Mouse (Mus musculus) intestine, postnatal 0 days (tissue): ENCODE data around the gene Ushbp1. TPM values are rescaled to one million over a fixed set of nuclear protein-coding genes. Genes with fewer than 3 reads are reported as not detected.

Source experiments
- ATAC-seq: fragments of 200-750 bp; cut with Nextera tagmentation; 2 replicates; pipeline ENCODE4 v1.8.0; 2017; ENCODE audit warnings: mild to moderate bottlenecking, moderate TSS enrichment, moderate library complexity
- H3K27ac ChIP-seq: fragments of 300-500 bp; sonication (generic); 2 replicates; pipeline ENCODE4 v1.5.1; 2014; ENCODE audit warnings: mild to moderate bottlenecking, low read depth, low read length, moderate library complexity
- H3K27me3 ChIP-seq: fragments of 300-500 bp; sonication (generic); replicated peaks from 2 replicates; pipeline ENCODE4 v1.6.1; 2014; ENCODE audit warnings: low read length, mixed read lengths; ENCODE audit not compliant: control insufficient read depth, insufficient read depth
- H3K36me3 ChIP-seq: fragments of 300-500 bp; sonication (generic); 2 replicates; pipeline ENCODE4 v1.6.1; 2014; ENCODE audit warnings: mild to moderate bottlenecking, moderate library complexity; ENCODE audit not compliant: control insufficient read depth, insufficient read depth
- H3K4me1 ChIP-seq: fragments of 300-500 bp; sonication (generic); replicated peaks from 2 replicates; pipeline ENCODE4 v1.6.1; 2014; ENCODE audit warnings: antibody characterized with exemption, low read length, mixed read lengths; ENCODE audit not compliant: control insufficient read depth, insufficient read depth
- H3K4me2 ChIP-seq: fragments of 300-500 bp; sonication (generic); replicated peaks from 2 replicates; pipeline ENCODE4 v1.6.1; 2014; ENCODE audit warnings: low read depth, mild to moderate bottlenecking, moderate library complexity
- H3K4me3 ChIP-seq: fragments of 300-500 bp; sonication (generic); 2 replicates; pipeline ENCODE4 v1.5.1; 2014; ENCODE audit warnings: low read depth, low read length
- H3K9ac ChIP-seq: fragments of 300-500 bp; sonication (generic); 2 replicates; pipeline ENCODE4 v1.6.1; 2014; ENCODE audit warnings: mild to moderate bottlenecking, low read depth, low read length
- H3K9me3 ChIP-seq: fragments of 300-500 bp; sonication (generic); 2 replicates; pipeline ENCODE4 v1.6.1; 2016; ENCODE audit warnings: mixed run types; ENCODE audit not compliant: control insufficient read depth
- CTCF ChIP-seq: sonication (generic); IDR thresholded peaks from 2 replicates; pipeline ENCODE4 v1.5.1; 2016; ENCODE audit warnings: low read depth, mild to moderate bottlenecking, control low read depth, antibody characterized with exemption, moderate library complexity
- WGBS: fragments of 180-500 bp; shearing (Covaris S2); extraction: QIAGEN DNeasy Blood & Tissue Kit; methylation state at CpG from one replicate; pipeline ENCODE4 v1.1.7; 2014; 5-methylcytosine and 5-hydroxymethylcytosine counted together
- polyA plus RNA-seq: library from polyadenylated mRNA; unstranded; fragments of >200 nt; fragmentation: Nextera tagmentation; extraction: Ambion mirVana; gene quantifications from 2 replicates; pipeline ENCODE4 v1.2.1, GENCODE M21; 2015

Gene Ushbp1
- polyA plus RNA-seq, 1 experiment from 2014 or later, result 4.1 TPM

DNA sequence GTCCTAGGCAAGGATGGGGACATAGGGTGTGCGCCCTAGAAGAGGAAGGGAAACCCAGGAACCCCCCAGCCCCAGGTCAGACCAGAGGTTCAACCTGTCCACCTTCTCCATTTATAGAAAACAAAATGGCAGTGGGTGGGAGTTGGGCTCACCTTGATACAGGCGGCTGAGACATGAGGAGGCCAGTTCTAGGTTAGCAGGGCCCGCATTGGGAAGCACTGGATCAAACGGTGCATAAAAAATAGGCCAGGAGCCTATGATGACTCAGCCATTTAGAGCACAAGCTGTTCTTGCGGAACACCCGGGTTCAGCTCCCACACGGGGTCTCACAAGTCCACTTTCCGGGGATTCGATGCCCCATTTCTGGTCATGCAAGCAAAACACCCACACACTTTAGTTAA is 9.3 kb upstream of the Ushbp1 start:
- H3K4me1 ChIP-seq, result 0 out of 2 replicates have a peak, but pooled peaks cover 4% of the 10 kb centered on the region
- H3K9me3 ChIP-seq, result no peaks in the 10 kb centered on the region
- 88% methylated on average over 9 of the region's 9 CpGs for WGBS
- ATAC-seq, result no peak
- H3K4me2 ChIP-seq, result peak overlapping the region; percentile 98
- peaks cover 13% of the 10 kb centered on the region; the same call in 1 of the 2 replicates for H3K36me3 ChIP-seq
- H3K9ac ChIP-seq, result no peak overlapping the region
- no peak overlapping the region for H3K27ac ChIP-seq
- no peaks in the 10 kb centered on the region for H3K27me3 ChIP-seq
- no peak overlapping the region for H3K4me3 ChIP-seq
- TF ChIP-seq CTCF, result no peak

DNA sequence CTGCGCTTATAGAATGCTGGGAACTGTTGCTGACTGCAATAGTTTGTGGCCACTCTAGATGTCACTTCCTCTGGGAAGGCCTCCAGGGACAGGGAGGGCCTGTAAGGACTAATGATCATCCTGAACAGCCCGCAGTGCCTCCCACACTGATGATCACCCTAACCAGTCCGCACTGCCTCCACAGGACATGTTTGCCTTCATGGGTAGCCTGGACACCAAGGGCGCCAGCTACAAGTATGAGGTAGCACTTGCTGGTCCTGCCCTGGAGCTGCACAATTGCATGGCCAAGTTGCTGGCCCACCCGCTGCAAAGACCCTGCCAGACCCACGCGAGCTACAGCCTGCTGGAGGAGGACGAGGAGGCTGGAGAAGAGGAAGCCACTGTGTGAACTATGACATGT is 8.4 kb upstream of the Ushbp1 start:
- H3K27ac ChIP-seq, result no peak overlapping the region
- H3K27me3 ChIP-seq, result no peaks in the 10 kb centered on the region
- peaks cover 17% of the 10 kb centered on the region for H3K36me3 ChIP-seq
- H3K9ac ChIP-seq, result no peak overlapping the region
- no peak overlapping the region for H3K4me2 ChIP-seq
- no peak for TF ChIP-seq CTCF
- no peak for ATAC-seq
- H3K9me3 ChIP-seq, result no peaks in the 10 kb centered on the region
- no peak overlapping the region for H3K4me3 ChIP-seq
- 0 out of 2 replicates have a peak, but pooled peaks cover 4% of the 10 kb centered on the region for H3K4me1 ChIP-seq
- 86% methylated on average over 8 of the region's 8 CpGs for WGBS

DNA sequence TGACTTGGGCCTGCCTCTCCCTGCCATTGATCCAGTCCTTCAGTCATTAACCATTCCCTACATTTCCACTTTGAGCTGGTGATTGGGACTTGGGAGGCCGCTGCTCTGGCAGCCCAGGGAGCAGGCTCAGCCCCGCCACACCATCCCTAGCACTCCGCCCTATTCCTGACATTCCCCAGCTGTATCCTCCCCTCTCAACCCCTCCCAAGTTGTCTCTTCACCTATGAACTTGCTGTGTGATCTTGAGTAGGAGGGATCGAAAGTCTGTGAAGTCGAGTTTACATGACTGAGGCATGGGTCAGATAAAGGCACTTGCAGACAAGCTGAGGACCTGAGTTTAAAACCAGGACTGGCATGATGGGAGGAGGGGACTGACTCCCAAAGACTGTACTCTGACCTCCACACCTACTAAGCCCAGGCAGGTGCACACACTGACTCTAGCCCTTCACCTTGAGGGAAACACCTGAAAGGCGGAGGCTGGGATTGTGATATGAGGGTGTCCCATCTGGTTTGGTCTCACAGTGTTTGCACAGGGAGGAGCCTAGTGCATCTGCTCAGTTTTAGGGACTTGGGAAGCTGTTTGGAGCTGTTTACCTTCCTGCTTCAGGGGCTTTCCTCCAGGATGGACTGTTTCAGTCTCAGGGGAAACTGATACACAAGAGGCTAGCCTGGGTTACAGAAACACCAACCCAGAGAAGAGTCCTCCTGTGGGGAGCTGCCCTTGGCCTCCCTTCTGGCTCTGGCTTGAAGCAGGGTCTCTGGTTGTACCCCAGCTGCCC is 7.7 kb upstream of the Ushbp1 start:
- no peak overlapping the region for H3K4me2 ChIP-seq
- H3K27me3 ChIP-seq, result no peaks in the 10 kb centered on the region
- TF ChIP-seq CTCF, result no peak
- H3K4me3 ChIP-seq, result no peak overlapping the region
- H3K4me1 ChIP-seq, result 0 out of 2 replicates have a peak, but pooled peaks cover 4% of the 10 kb centered on the region
- H3K27ac ChIP-seq, result peak overlapping the region; percentile 35; the same call in 1 of the 2 replicates
- WGBS, result 28% methylated on average over 6 of the region's 6 CpGs
- H3K9me3 ChIP-seq, result no peaks in the 10 kb centered on the region
- ATAC-seq, result peak; percentile 68
- H3K36me3 ChIP-seq, result peaks cover 18% of the 10 kb centered on the region
- H3K9ac ChIP-seq, result no peak overlapping the region

DNA sequence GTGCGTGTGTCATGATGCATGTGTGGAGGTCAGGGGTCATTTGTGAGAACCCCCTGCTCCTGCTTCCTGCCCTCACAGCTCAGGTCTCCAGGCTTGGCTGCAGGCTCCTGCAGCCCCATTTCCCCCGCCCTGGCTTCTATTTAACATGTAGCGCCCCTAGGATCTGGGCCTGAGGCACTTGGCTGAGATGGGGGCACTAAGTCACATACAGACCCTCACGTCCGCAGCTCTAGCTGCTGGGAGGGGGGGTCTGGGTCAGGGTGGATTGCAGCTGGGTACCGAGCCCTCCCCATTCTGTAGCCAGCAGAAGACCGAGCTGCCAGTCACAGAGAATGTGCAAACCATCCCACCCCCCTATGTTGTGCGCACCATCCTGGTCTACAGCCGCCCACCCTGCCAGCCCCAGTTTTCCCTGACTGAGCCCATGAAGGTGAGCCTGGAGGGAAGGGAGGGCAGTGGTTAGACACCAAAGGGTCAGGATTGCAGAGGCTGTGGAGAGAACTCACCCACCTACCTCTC is 6.9 kb upstream of the Ushbp1 start:
- no peak overlapping the region for H3K4me3 ChIP-seq
- H3K27me3 ChIP-seq, result no peaks in the 10 kb centered on the region
- no peak overlapping the region for H3K4me2 ChIP-seq
- no peak for ATAC-seq
- H3K36me3 ChIP-seq, result peaks cover 18% of the 10 kb centered on the region
- no peak overlapping the region for H3K9ac ChIP-seq
- H3K9me3 ChIP-seq, result no peaks in the 10 kb centered on the region
- H3K27ac ChIP-seq, result no peak overlapping the region
- H3K4me1 ChIP-seq, result 0 out of 2 replicates have a peak, but pooled peaks cover 6% of the 10 kb centered on the region
- 88% methylated on average over 9 of the region's 9 CpGs for WGBS
- no peak for TF ChIP-seq CTCF

DNA sequence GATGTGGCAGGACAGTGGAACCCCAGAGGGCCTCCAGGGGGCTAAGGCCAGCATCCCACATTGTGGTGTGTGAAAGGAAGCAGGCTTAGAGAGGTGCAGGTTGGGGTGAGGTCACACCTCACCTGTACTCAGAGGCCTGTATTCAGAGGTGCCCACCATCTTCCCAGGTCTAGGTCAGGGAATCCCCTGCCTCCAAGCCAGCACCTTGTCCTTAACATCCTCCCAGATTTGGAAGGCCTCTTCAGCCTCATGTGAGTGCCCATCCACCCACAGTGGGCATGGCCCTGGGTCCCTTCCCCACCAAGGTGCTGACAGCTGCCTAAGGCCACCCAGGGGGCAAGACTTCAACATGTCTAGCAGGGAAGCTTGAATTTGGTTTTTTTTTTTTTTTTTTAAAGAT is 5.9 kb upstream of the Ushbp1 start:
- TF ChIP-seq CTCF, result no peak
- H3K4me2 ChIP-seq, result no peak overlapping the region
- H3K27ac ChIP-seq, result no peak overlapping the region
- H3K9me3 ChIP-seq, result no peaks in the 10 kb centered on the region
- peaks cover 17% of the 10 kb centered on the region for H3K36me3 ChIP-seq
- H3K4me3 ChIP-seq, result no peak overlapping the region
- 0 out of 2 replicates have a peak, but pooled peaks cover 8% of the 10 kb centered on the region for H3K4me1 ChIP-seq
- no peak for ATAC-seq
- H3K9ac ChIP-seq, result no peak overlapping the region
- H3K27me3 ChIP-seq, result no peaks in the 10 kb centered on the region

DNA sequence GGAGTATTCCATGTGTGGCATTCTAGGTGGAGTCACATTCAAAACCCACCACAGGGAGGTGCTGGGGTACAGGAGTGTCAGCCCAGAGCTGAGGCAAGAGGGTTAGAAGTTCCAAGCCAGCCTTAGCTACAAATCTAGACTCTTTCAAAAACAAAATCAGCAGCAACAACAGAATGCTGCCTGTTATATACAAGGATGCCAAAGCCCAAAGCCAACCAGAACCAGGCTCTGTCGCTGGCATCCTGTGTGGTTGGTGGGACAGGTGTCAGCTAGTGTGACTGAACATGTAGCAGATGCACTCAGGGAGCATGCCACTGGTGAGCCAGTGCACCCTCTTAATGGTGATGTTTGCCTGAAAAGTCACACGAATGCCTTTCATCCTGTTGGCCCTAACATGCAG is 5.2 kb upstream of the Ushbp1 start:
- Histone ChIP-seq H3K4me1 (0 out of 2 replicates have a peak, but pooled peaks cover 8% of the 10 kb centered on the region), H3K27ac (no peak overlapping the region), H3K36me3 (peaks cover 17% of the 10 kb centered on the region), H3K9me3 (no peaks in the 10 kb centered on the region), H3K27me3 (no peaks in the 10 kb centered on the region), H3K9ac (no peak overlapping the region), H3K4me3 (no peak overlapping the region), H3K4me2 (no peak overlapping the region)
- TF ChIP-seq CTCF, result no peak
- no peak for ATAC-seq
- WGBS, result 98% methylated on average over 2 of the region's 2 CpGs
